Mouse (Mus musculus) embryonic fibroblast, embryonic 13.5 days (primary cell): ENCODE data around the gene Serpina3k.
"Not testable (repeated sequence)": the region's sequence is repeated elsewhere in the genome, so short reads cannot be mapped to it uniquely, and the experiment has no call there.

Experiments
- CTCF ChIP-seq: IDR thresholded peaks from 2 replicates; pipeline ENCODE4 v1.5.1; 2011; ENCODE audit warnings: mild to moderate bottlenecking, control low read depth, low read length, moderate library complexity, borderline replicate concordance; ENCODE audit not compliant: insufficient read depth
- POLR2A ChIP-seq: IDR thresholded peaks from 2 replicates; pipeline ENCODE4 v1.6.1; 2011; ENCODE audit warnings: low read depth, mild to moderate bottlenecking, control low read depth, low read length, moderate library complexity

DNA sequence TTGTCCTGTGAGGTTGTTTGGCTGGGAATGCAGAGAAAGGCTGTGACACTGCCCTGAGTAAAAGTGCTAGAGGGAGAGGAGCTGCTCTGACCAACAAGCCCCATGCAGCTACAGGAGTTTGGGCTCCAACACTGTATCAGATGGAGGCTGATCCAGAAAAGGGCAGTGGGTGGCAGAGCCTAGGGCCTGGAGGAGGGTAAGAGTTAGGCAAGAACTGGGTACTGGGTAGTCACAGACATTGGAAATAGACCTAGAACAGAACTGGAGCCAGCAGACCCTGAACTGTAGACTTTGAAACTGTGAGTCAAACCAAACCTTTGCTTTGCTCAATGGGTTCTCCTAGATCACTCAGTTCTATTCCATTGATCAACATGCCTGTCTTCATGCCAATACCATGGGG lies 1.4 kb upstream of the Serpina3k start:
- not testable (repeated sequence) for TF ChIP-seq CTCF, POLR2A
